Mouse (Mus musculus): ENCODE data around the gene Rps11.

- TF ChIP-seq CTCF (IDR thresholded peaks at IDR 0.05) (no peak), EP300 (IDR thresholded peaks at IDR 0.05; ENCODE audit: insufficient read depth, low read depth, low read length) (no peak)
Observed at GRCm38 (mm10) chr7:45112529-45112928, 11.7 kb downstream of the Rps11 start.
